Mouse (Mus musculus) erythroblast, embryonic 14.5 days (primary cell): ENCODE measurements around the gene Gm13272.

ENCODE experiments used
- GATA1 ChIP-seq: IDR thresholded peaks from 2 replicates; pipeline ENCODE4 v1.6.1; 2012; ENCODE audit warnings: low read length, inconsistent platforms, mixed read lengths
- TAL1 ChIP-seq: IDR thresholded peaks from 3 replicates; pipeline ENCODE4 v1.6.1; 2012; ENCODE audit warnings: low read length, inconsistent platforms, mixed read lengths

GRCm38 (mm10) chr4:88741426-88741825, 38.2 kb upstream of the Gm13272 start:
- TF ChIP-seq TAL1: no peak
- TF ChIP-seq GATA1: no peak
